Mouse (Mus musculus): ENCODE measurements at regions not wholly inside any gene's neighbourhood (a gene's known extent, or its start where the extent isn't known, plus 50 kb on each side); places are given as distances from the start of the nearest gene placed in this dataset.

DNA sequence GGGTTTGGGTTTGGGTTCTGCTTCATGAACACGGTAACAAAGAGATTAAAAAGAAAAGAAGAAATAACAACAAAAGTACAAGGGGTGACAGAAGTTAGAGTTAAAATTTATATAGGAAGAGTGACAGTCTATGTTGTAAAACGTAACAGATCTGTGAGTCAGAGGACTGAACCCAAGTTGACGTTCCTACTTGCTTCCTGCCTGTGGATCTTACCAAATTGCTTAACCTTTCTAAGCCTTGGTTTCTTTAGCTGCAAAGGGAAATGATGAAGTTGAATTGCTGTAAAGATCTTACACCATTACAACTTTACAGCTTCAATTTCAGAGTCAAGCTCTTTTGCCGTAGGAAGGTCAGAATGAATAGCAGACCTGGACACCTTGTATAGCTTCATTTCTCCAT, 142.2 kb downstream of the BC067074 start:
- TF ChIP-seq MAX (IDR thresholded peaks at IDR 0.05) (no peak), CTCF (IDR thresholded peaks at IDR 0.05; ENCODE audit: control insufficient read depth, insufficient read depth, insufficient read length) (no peak), USF1 (IDR thresholded peaks at IDR 0.05; ENCODE audit: low read depth) (no peak)

All from C2C12 (cell line).